Mouse (Mus musculus): Measurements from ENCODE around the gene Bicc1. TPM values are rescaled to one million over a fixed set of nuclear protein-coding genes. Genes with fewer than 3 reads are reported as not detected.

Gene Bicc1
- total and polyA plus RNA-seq, 2 experiments from 2014 or later = 4.9 to 6.5 TPM

DNA sequence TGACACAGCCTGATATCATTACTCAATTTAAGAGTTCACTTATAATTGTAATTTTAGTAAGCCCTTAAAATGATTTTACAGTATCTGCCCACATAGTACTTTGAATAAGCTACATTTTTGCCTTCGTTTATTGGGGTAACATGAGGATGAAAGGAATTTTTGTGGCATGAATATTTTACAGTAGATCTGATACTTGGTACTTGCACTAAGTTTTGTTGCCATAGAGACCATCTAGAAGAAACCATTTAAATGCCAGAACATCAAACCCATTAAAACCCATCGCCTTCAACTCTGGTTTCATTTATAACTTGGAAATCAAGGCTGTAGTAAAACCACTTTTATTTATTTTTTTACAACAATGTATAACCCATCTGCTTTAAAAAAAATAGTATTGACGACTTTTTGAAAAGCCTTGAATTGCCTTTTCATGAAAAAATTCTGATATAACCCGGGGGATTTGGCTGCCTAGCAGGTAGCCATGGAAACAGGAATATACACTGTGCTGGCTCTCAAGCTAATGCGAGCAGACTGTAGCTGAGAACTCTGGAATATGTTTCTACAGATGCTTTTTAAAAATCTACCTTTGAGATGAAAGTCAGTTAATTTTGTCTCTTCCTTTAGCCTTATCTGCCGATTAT is 165.9 kb downstream of the Bicc1 start:
- Histone ChIP-seq H3K36me3 (ENCODE audit: insufficient read depth, low read length) (no peaks in the 10 kb centered on the region), H3K9me3 (ENCODE audit: low read length) (no peaks in the 10 kb centered on the region), H3K4me3 (ENCODE audit: low read depth, low read length) (no peak overlapping the region), H3K4me1 (ENCODE audit: insufficient read depth, low read length) (peaks cover 5% of the 10 kb centered on the region; the same call in 1 of the 2 replicates), H3K27ac (ENCODE audit: low read depth, low read length) (peak overlapping the region; percentile 19; the same call in 1 of the 2 replicates), H3K27me3 (ENCODE audit: insufficient read depth, low read length) (no peaks in the 10 kb centered on the region), H3K4me2 (ENCODE audit: low read depth, low read length, poor library complexity, severe bottlenecking) (no peak overlapping the region), H3K9ac (replicated peaks; ENCODE audit: low read length, poor library complexity, severe bottlenecking) (no peak overlapping the region)
- 18% methylated on average over 6 of the region's 6 CpGs for WGBS
- DNase-seq (ENCODE audit: low spot score) (peak; percentile 77), ATAC-seq (ENCODE audit: low FRiP score) (peak; percentile 86)
- no peak for TF ChIP-seq CTCF (IDR thresholded peaks at IDR 0.05)

DNA sequence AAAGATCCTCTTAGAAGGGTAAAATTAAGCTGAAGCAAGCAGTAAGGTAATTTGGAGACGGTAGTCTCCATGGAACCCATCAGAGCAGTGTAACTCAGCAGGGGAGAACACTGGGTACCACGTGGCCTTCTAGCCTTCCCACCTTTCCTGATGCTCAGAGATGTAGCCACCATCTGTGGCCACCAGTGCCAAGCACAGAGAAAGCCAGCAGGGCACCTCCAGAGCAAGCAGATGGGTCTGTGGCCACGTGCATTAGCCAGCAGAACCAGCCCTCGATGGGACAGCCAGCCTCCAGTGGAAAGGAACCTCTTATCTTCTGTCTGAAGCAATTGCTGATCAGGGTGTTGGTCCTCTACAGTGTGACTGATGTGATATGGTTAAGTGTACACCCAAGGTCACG is 172.1 kb downstream of the Bicc1 start:
- H3K27ac ChIP-seq (ENCODE audit: low read depth, low read length) = no peak overlapping the region
- no peaks in the 10 kb centered on the region for H3K36me3 ChIP-seq (ENCODE audit: insufficient read depth, low read length)
- no peak for TF ChIP-seq CTCF (IDR thresholded peaks at IDR 0.05)
- WGBS = 77% methylated on average over 5 of the region's 5 CpGs
- no peak overlapping the region for H3K4me3 ChIP-seq (ENCODE audit: low read depth, low read length)
- DNase-seq (ENCODE audit: low spot score) (no peak), ATAC-seq (ENCODE audit: low FRiP score) (no peak)
- H3K4me1 ChIP-seq (ENCODE audit: insufficient read depth, low read length) = no peaks in the 10 kb centered on the region
- no peaks in the 10 kb centered on the region for H3K9me3 ChIP-seq (ENCODE audit: low read length)
- H3K4me2 ChIP-seq (ENCODE audit: low read depth, low read length, poor library complexity, severe bottlenecking) = no peak overlapping the region
- H3K9ac ChIP-seq (replicated peaks; ENCODE audit: low read length, poor library complexity, severe bottlenecking) = no peak overlapping the region
- H3K27me3 ChIP-seq (ENCODE audit: insufficient read depth, low read length) = no peaks in the 10 kb centered on the region

DNA sequence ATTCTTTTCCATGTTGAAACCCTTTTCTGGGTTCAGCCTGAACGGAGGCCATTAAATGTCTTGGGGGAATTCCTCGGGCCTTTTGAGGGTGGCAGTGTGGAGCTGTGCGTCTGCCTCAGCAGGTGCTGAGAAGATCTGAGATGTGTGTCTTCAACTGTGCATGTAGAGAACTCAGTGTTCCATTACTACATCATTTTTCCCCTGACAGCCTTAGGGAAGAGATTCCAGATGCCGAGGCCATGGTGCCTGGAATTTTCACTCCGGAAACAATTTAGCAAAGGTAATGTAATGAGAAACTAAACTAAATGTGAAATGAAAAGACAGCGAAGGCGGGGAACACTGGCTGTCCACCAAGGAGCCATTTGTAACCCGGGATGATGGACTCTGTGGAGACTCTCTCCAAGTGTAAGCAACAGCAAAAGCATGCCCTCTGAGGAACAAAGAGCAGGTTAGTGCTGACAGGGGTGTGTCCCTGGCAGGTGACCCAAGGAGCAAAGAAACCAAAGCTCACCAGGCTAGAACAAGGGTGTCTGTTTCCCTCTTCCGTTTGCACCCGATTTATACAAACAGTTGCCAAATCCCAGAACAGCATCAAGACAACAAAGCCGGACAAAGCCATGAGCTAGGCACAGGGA is 176.3 kb downstream of the Bicc1 start:
- no peak for TF ChIP-seq CTCF (IDR thresholded peaks at IDR 0.05)
- ATAC-seq (ENCODE audit: low FRiP score) (no peak), DNase-seq (ENCODE audit: low spot score) (no peak)
- H3K4me1 ChIP-seq (ENCODE audit: insufficient read depth, low read length) = no peaks in the 10 kb centered on the region
- 81% methylated on average over 11 of the region's 11 CpGs for WGBS
- no peaks in the 10 kb centered on the region for H3K9me3 ChIP-seq (ENCODE audit: low read length)
- H3K27ac ChIP-seq (ENCODE audit: low read depth, low read length) = no peak overlapping the region
- no peak overlapping the region for H3K4me3 ChIP-seq (ENCODE audit: low read depth, low read length)
- H3K36me3 ChIP-seq (ENCODE audit: insufficient read depth, low read length) = no peaks in the 10 kb centered on the region
- no peak overlapping the region for H3K4me2 ChIP-seq (ENCODE audit: low read depth, low read length, poor library complexity, severe bottlenecking)
- no peaks in the 10 kb centered on the region for H3K27me3 ChIP-seq (ENCODE audit: insufficient read depth, low read length)
- H3K9ac ChIP-seq (replicated peaks; ENCODE audit: low read length, poor library complexity, severe bottlenecking) = no peak overlapping the region

DNA sequence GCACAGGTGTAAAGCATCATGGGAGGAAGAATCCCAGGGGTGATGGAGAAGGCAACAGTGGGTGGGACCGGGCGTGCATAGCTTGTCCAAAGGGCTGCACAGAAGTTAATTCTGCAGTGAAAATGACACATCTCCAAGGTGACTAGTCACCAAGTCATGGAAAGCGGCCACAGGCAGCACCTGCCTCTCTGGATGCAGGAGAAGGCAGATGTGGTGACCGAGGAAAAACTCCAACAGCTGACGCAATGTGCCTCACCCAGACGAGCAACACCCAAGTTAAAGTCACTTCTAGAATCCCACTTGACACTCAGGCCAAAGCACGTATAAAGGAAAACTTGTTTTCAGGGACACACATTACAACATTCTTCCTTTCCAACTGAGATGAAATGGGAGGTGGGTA is 177.3 kb downstream of the Bicc1 start:
- no peak for ATAC-seq (ENCODE audit: low FRiP score)
- WGBS = 92% methylated on average over 7 of the region's 7 CpGs

DNA sequence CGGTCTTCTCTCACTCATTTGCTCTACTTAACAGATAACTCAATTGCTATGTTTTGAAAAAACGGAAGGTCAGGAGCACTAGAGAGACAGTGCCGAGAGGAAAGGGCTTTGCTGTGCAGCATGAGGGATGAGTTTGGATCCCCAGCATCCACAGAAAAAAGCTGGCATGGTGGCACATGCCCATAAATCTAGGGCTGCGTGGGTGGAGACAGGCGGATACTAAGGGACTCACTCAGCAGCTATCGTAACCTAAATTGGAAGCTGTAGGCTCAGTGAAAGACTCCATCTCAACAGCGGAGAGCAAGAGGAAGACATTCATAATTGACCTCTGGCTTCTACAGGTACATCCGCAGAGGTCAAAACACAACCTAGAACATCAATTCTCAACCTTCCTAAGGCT is 179.8 kb downstream of the Bicc1 start:
- 95% methylated on average over 8 of the region's 8 CpGs for WGBS
- no peak overlapping the region for H3K4me3 ChIP-seq (ENCODE audit: low read depth, low read length)
- no peaks in the 10 kb centered on the region for H3K9me3 ChIP-seq (ENCODE audit: low read length)
- TF ChIP-seq CTCF (IDR thresholded peaks at IDR 0.05) = no peak
- H3K4me2 ChIP-seq (ENCODE audit: low read depth, low read length, poor library complexity, severe bottlenecking) = no peak overlapping the region
- H3K36me3 ChIP-seq (ENCODE audit: insufficient read depth, low read length) = no peaks in the 10 kb centered on the region
- no peak for DNase-seq (ENCODE audit: low spot score)
- no peaks in the 10 kb centered on the region for H3K4me1 ChIP-seq (ENCODE audit: insufficient read depth, low read length)
- no peak overlapping the region for H3K9ac ChIP-seq (replicated peaks; ENCODE audit: low read length, poor library complexity, severe bottlenecking)
- no peak overlapping the region for H3K27ac ChIP-seq (ENCODE audit: low read depth, low read length)
- no peak for ATAC-seq (ENCODE audit: low FRiP score)
- no peaks in the 10 kb centered on the region for H3K27me3 ChIP-seq (ENCODE audit: insufficient read depth, low read length)

More for the DNA sequence above, 177.3 kb downstream of the Bicc1 start:
- no peaks in the 10 kb centered on the region for H3K4me1 ChIP-seq (ENCODE audit: insufficient read depth, low read length)
- no peak for TF ChIP-seq CTCF (IDR thresholded peaks at IDR 0.05)
- no peak overlapping the region for H3K4me3 ChIP-seq (ENCODE audit: low read depth, low read length)
- no peaks in the 10 kb centered on the region for H3K27me3 ChIP-seq (ENCODE audit: insufficient read depth, low read length)
- no peaks in the 10 kb centered on the region for H3K9me3 ChIP-seq (ENCODE audit: low read length)
- no peak overlapping the region for H3K27ac ChIP-seq (ENCODE audit: low read depth, low read length)
- no peaks in the 10 kb centered on the region for H3K36me3 ChIP-seq (ENCODE audit: insufficient read depth, low read length)
- DNase-seq (ENCODE audit: low spot score) = no peak
- no peak overlapping the region for H3K9ac ChIP-seq (replicated peaks; ENCODE audit: low read length, poor library complexity, severe bottlenecking)
- H3K4me2 ChIP-seq (ENCODE audit: low read depth, low read length, poor library complexity, severe bottlenecking) = no peak overlapping the region

DNA sequence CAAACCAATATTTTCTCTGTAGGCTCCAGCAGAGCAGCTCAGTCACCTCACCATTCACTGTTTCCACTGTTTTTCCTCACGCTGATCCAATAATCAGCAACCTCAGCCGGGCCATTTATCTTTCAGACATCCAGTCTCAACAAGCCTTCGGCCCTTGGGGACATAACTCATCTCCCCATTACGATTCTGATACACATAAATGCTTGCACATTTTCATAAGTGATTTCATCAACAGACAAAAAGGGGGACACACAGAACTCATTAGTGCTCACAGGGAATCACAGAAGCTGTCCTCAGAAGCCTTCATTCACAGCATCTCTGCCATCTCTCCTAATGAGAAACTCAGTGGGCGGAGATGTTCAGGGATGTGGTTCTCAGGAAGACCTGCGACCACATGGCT is 182.4 kb downstream of the Bicc1 start:
- ATAC-seq (ENCODE audit: low FRiP score) = no peak
- WGBS = 78% methylated on average over 6 of the region's 6 CpGs
- no peak overlapping the region for H3K4me2 ChIP-seq (ENCODE audit: low read depth, low read length, poor library complexity, severe bottlenecking)
- H3K9me3 ChIP-seq (ENCODE audit: low read length) = no peaks in the 10 kb centered on the region
- H3K4me3 ChIP-seq (ENCODE audit: low read depth, low read length) = no peak overlapping the region
- no peaks in the 10 kb centered on the region for H3K4me1 ChIP-seq (ENCODE audit: insufficient read depth, low read length)
- DNase-seq (ENCODE audit: low spot score) = no peak
- no peak overlapping the region for H3K9ac ChIP-seq (replicated peaks; ENCODE audit: low read length, poor library complexity, severe bottlenecking)
- no peak for TF ChIP-seq CTCF (IDR thresholded peaks at IDR 0.05)
- H3K36me3 ChIP-seq (ENCODE audit: insufficient read depth, low read length) = no peaks in the 10 kb centered on the region
- H3K27ac ChIP-seq (ENCODE audit: low read depth, low read length) = no peak overlapping the region
- no peaks in the 10 kb centered on the region for H3K27me3 ChIP-seq (ENCODE audit: insufficient read depth, low read length)

Data from midbrain, postnatal 0 days (tissue).